Mouse (Mus musculus) midbrain, embryonic 11.5 days (tissue): Measurements from ENCODE around the gene Plppr4. TPM values are rescaled to one million over a fixed set of nuclear protein-coding genes. Genes with fewer than 3 reads are reported as not detected.

Source experiments
- ATAC-seq: fragments of 200-750 bp; cut with Nextera tagmentation; 2 replicates; pipeline ENCODE4 v1.8.0; 2017; ENCODE audit warnings: moderate TSS enrichment, moderate library complexity; ENCODE audit not compliant: low FRiP score
- DNase-seq: peaks from one replicate; pipeline ENCODE4 v3.0.0; 2015; ENCODE audit warnings: low spot score; ENCODE audit errors: missing footprints
- H3K27ac ChIP-seq: fragments of 300-500 bp; sonication (generic); 2 replicates; pipeline ENCODE4 v1.5.1; 2014; ENCODE audit warnings: low read depth, low read length
- H3K27me3 ChIP-seq: fragments of 300-500 bp; sonication (generic); 2 replicates; pipeline ENCODE4 v1.6.1; 2014; ENCODE audit warnings: mild to moderate bottlenecking, low read length, moderate library complexity, mixed read lengths; ENCODE audit not compliant: control insufficient read depth, insufficient read depth
- H3K36me3 ChIP-seq: fragments of 300-500 bp; sonication (generic); 2 replicates; pipeline ENCODE4 v1.6.1; 2014; ENCODE audit warnings: mild to moderate bottlenecking, low read length, moderate library complexity, mixed read lengths; ENCODE audit not compliant: control insufficient read depth, insufficient read depth
- H3K4me1 ChIP-seq: fragments of 300-500 bp; sonication (generic); 2 replicates; pipeline ENCODE4 v1.6.1; 2014; ENCODE audit warnings: low read length; ENCODE audit not compliant: control insufficient read depth, insufficient read depth
- H3K4me2 ChIP-seq: fragments of 300-500 bp; sonication (generic); 2 replicates; pipeline ENCODE4 v1.6.1; 2014; ENCODE audit warnings: mild to moderate bottlenecking, moderate library complexity
- H3K4me3 ChIP-seq: fragments of 300-500 bp; sonication (generic); 2 replicates; pipeline ENCODE4 v1.5.1; 2014; ENCODE audit warnings: low read depth, low read length
- H3K9ac ChIP-seq: fragments of 300-500 bp; sonication (generic); 2 replicates; pipeline ENCODE4 v1.6.1; 2014; ENCODE audit warnings: low read length
- H3K9me3 ChIP-seq: fragments of 300-500 bp; sonication (generic); 2 replicates; pipeline ENCODE4 v1.6.1; 2016; ENCODE audit warnings: low read length; ENCODE audit not compliant: control insufficient read depth
- WGBS: fragments of 180-500 bp; shearing (Covaris S2); extraction: QIAGEN DNeasy Blood & Tissue Kit; methylation state at CpG from one replicate; pipeline ENCODE4 v1.1.7; 2014; 5-methylcytosine and 5-hydroxymethylcytosine counted together
- polyA plus RNA-seq: library from polyadenylated mRNA; unstranded; fragments of >200 nt; fragmentation: Nextera tagmentation; extraction: Ambion mirVana; gene quantifications from 2 replicates; pipeline ENCODE4 v1.2.1, GENCODE M21; 2014

The Plppr4 gene
- polyA plus RNA-seq, 1 experiment from 2014 or later, result 0.27 TPM

DNA sequence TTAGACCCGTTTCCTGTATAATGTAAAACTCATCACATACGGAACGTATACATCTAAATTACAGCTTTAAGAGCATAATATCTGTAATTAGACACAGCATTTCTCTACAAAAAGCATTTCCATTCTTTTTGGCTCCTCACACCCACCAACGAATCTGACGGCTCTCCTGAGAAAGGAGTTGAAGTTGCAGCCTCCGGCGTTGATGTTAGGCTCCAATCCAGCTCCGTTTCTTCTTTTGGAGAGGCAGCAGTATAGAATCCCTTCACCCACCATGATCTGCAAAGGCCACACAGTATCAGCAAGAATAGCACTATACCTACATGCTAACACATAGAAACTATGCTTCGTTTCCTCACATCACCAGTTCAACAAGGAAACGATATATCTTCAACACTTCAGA, 29.2 kb downstream of the Plppr4 start:
- H3K4me3 ChIP-seq, result no peak overlapping the region
- no peaks in the 10 kb centered on the region for H3K9me3 ChIP-seq
- H3K27ac ChIP-seq, result no peak overlapping the region
- no peaks in the 10 kb centered on the region for H3K4me1 ChIP-seq
- H3K36me3 ChIP-seq, result no peaks in the 10 kb centered on the region
- no peaks in the 10 kb centered on the region for H3K27me3 ChIP-seq
- DNase-seq (no peak), ATAC-seq (no peak)
- H3K4me2 ChIP-seq, result no peak overlapping the region
- 93% methylated on average over 10 of the region's 10 CpGs for WGBS
- H3K9ac ChIP-seq, result no peak overlapping the region

- no peak overlapping the region for H3K27ac ChIP-seq
- H3K27me3 ChIP-seq, result no peaks in the 10 kb centered on the region
- H3K9me3 ChIP-seq, result no peaks in the 10 kb centered on the region
- ATAC-seq, result no peak
- H3K4me1 ChIP-seq, result no peaks in the 10 kb centered on the region
- no peak overlapping the region for H3K4me2 ChIP-seq
- no peaks in the 10 kb centered on the region for H3K36me3 ChIP-seq
- 87% methylated on average over 6 of the region's 6 CpGs for WGBS
- no peak for DNase-seq
- H3K4me3 ChIP-seq, result no peak overlapping the region
- no peak overlapping the region for H3K9ac ChIP-seq
These were observed 31.2 kb downstream of the Plppr4 start for GRCm38 (mm10) chr3:117329485-117329884.

DNA sequence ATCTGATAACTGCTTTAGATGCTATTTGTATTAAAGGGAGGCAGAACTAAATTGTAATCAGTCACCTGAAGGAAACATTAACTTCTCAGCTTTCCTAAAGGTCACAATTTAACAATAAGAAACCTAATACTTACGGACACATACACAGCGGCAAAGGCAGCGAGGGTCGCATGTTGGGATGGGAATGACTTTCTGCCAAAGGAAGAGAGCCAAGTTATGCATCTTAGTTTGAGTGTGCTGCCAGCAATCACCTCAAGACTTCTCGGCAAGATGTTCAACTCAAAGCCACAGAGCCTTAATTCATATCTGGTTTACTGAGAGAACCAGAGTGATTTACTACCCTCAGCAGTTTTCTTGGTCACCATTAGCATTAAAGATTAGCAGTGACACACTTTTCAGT, 34.1 kb downstream of the Plppr4 start:
- DNase-seq (no peak), ATAC-seq (no peak)
- Histone ChIP-seq H3K4me3 (no peak overlapping the region), H3K9ac (no peak overlapping the region), H3K9me3 (no peaks in the 10 kb centered on the region), H3K4me2 (no peak overlapping the region), H3K36me3 (no peaks in the 10 kb centered on the region), H3K4me1 (no peaks in the 10 kb centered on the region), H3K27me3 (no peaks in the 10 kb centered on the region), H3K27ac (no peak overlapping the region)
- whole genome bisulfite sequencing, result 91% methylated on average over 5 of the region's 5 CpGs

GRCm38 (mm10) chr3:117319671-117320070, 41.0 kb downstream of the Plppr4 start:
- no peak overlapping the region for H3K4me2 ChIP-seq
- H3K4me3 ChIP-seq, result no peak overlapping the region
- H3K9ac ChIP-seq, result no peak overlapping the region
- H3K4me1 ChIP-seq, result no peaks in the 10 kb centered on the region
- no peak for ATAC-seq
- no peak overlapping the region for H3K27ac ChIP-seq
- no peaks in the 10 kb centered on the region for H3K9me3 ChIP-seq
- DNase-seq, result no peak
- H3K27me3 ChIP-seq, result no peaks in the 10 kb centered on the region
- H3K36me3 ChIP-seq, result no peaks in the 10 kb centered on the region
- 89% methylated on average over 3 of the region's 3 CpGs for WGBS

GRCm38 (mm10) chr3:117313339-117313738, 47.3 kb downstream of the Plppr4 start:
- Histone ChIP-seq H3K4me1 (no peaks in the 10 kb centered on the region), H3K9ac (no peak overlapping the region), H3K27me3 (no peaks in the 10 kb centered on the region), H3K27ac (no peak overlapping the region), H3K4me3 (no peak overlapping the region), H3K4me2 (no peak overlapping the region), H3K9me3 (no peaks in the 10 kb centered on the region), H3K36me3 (no peaks in the 10 kb centered on the region)
- DNase-seq (no peak), ATAC-seq (no peak)
- 94% methylated on average over 4 of the region's 4 CpGs for WGBS

DNA sequence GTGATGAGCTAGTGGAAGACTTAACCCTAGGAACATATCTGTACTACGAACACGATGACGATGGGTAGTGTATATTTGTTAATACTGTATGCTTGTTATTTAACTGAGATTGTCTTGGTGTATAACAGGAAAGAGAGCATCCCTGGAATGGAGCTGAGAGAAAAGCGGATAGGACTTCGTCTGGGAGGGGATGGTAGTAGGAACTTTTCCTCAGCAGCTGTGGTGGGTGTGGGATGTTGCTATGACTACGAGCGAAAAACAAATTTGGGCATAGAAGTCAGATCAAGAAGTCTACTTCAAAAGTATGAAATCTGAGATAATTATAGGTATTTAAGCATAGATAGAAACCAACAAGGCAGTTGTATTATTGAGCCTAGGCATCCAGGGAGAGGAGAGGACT, 48.6 kb downstream of the Plppr4 start:
- no peaks in the 10 kb centered on the region for H3K36me3 ChIP-seq
- no peak overlapping the region for H3K9ac ChIP-seq
- no peak overlapping the region for H3K27ac ChIP-seq
- H3K27me3 ChIP-seq, result no peaks in the 10 kb centered on the region
- ATAC-seq (no peak), DNase-seq (no peak)
- no peak overlapping the region for H3K4me3 ChIP-seq
- no peak overlapping the region for H3K4me2 ChIP-seq
- H3K9me3 ChIP-seq, result no peaks in the 10 kb centered on the region
- H3K4me1 ChIP-seq, result no peaks in the 10 kb centered on the region
- WGBS, result 91% methylated on average over 7 of the region's 7 CpGs

- Histone ChIP-seq H3K4me1 (no peaks in the 10 kb centered on the region), H3K36me3 (no peaks in the 10 kb centered on the region), H3K4me2 (no peak overlapping the region), H3K27me3 (no peaks in the 10 kb centered on the region), H3K9me3 (no peaks in the 10 kb centered on the region), H3K9ac (no peak overlapping the region), H3K4me3 (no peak overlapping the region), H3K27ac (no peak overlapping the region)
- DNase-seq, result no peak
- ATAC-seq, result no peak
- 79% methylated on average over 2 of the region's 2 CpGs for WGBS
These were observed 49.8 kb downstream of the Plppr4 start for GRCm38 (mm10) chr3:117310801-117311368.

- DNase-seq, result no peak
- Histone ChIP-seq H3K36me3 (no peaks in the 10 kb centered on the region), H3K9ac (no peak overlapping the region), H3K27ac (no peak overlapping the region), H3K9me3 (no peaks in the 10 kb centered on the region), H3K27me3 (no peaks in the 10 kb centered on the region), H3K4me1 (no peaks in the 10 kb centered on the region), H3K4me2 (no peak overlapping the region), H3K4me3 (no peak overlapping the region)
- no peak for ATAC-seq
- WGBS, result 85% methylated on average over 3 of the region's 3 CpGs
These were observed 51.1 kb downstream of the Plppr4 start for GRCm38 (mm10) chr3:117309580-117309910.

GRCm38 (mm10) chr3:117308895-117309579, 51.6 kb downstream of the Plppr4 start:
- Histone ChIP-seq H3K36me3 (no peaks in the 10 kb centered on the region), H3K27ac (no peak overlapping the region), H3K9ac (no peak overlapping the region), H3K4me1 (no peaks in the 10 kb centered on the region), H3K27me3 (no peaks in the 10 kb centered on the region), H3K9me3 (no peaks in the 10 kb centered on the region), H3K4me3 (no peak overlapping the region), H3K4me2 (no peak overlapping the region)
- 91% methylated on average over 3 of the region's 3 CpGs for WGBS
- ATAC-seq (no peak), DNase-seq (peak; percentile 72)
